Mouse (Mus musculus) heart, embryonic 10.5 days (tissue): ENCODE measurements at regions not wholly inside any gene's neighbourhood (a gene's known extent, or its start where the extent isn't known, plus 50 kb on each side); places are given as distances from the start of the nearest gene placed in this dataset.
A peak's percentile ranks its signal among the peaks of the same experiment; 100 is the strongest.

Experiments used
- DNase-seq: peaks from one replicate; pipeline ENCODE4 v3.0.0-alpha.2; 2017; ENCODE audit warnings: low spot score
- H3K27ac ChIP-seq: fragments of 300-500 bp; sonication (generic); 2 replicates; pipeline ENCODE4 v1.5.1; 2016; ENCODE audit warnings: mild to moderate bottlenecking
- H3K27me3 ChIP-seq: fragments of 300-500 bp; sonication (generic); 2 replicates; pipeline ENCODE4 v1.6.1; 2016; ENCODE audit warnings: mild to moderate bottlenecking; ENCODE audit not compliant: poor library complexity, insufficient read depth, severe bottlenecking
- H3K36me3 ChIP-seq: fragments of 300-500 bp; sonication (generic); 2 replicates; pipeline ENCODE4 v1.6.1; 2016; ENCODE audit warnings: mild to moderate bottlenecking, moderate library complexity
- H3K4me1 ChIP-seq: fragments of 300-500 bp; sonication (generic); 2 replicates; pipeline ENCODE4 v1.6.1; 2016; ENCODE audit warnings: mild to moderate bottlenecking
- H3K4me3 ChIP-seq: fragments of 300-500 bp; sonication (generic); 2 replicates; pipeline ENCODE4 v1.5.1; 2016; ENCODE audit warnings: mild to moderate bottlenecking, moderate library complexity
- H3K9me3 ChIP-seq: fragments of 300-500 bp; sonication (generic); 2 replicates; pipeline ENCODE4 v1.6.1; 2016; ENCODE audit warnings: mild to moderate bottlenecking, moderate library complexity
- WGBS: fragments of 180-500 bp; shearing (Covaris S2); methylation state at CpG from one replicate; pipeline ENCODE4 v1.1.7; 2016; 5-methylcytosine and 5-hydroxymethylcytosine counted together

DNA sequence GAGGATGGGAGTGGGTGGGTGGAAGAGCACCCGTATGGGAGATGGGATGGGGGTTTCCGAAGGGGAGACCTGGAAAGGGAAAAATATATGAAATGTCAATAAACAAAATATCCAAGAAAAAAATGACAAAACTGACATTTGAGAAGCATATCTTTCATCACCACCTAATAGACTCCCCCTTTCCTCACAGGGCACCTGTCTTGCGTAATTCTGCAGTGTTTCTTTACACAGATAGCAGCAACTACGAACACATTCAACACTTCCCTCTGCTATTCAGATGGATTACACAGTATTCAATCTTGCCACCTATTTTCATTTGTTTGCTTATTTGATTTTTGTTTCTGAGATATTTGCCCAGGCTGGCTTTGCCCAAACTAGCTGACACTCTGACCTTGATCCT is 136.3 kb upstream of the Fmo9 start:
- no peaks in the 10 kb centered on the region for H3K36me3 ChIP-seq
- no peak overlapping the region for H3K4me3 ChIP-seq
- DNase-seq: no peak
- WGBS: 87% methylated on average over 4 of the region's 4 CpGs
- H3K27ac ChIP-seq: no peak overlapping the region
- H3K9me3 ChIP-seq: no peaks in the 10 kb centered on the region
- no peaks in the 10 kb centered on the region for H3K4me1 ChIP-seq
- no peaks in the 10 kb centered on the region for H3K27me3 ChIP-seq

DNA sequence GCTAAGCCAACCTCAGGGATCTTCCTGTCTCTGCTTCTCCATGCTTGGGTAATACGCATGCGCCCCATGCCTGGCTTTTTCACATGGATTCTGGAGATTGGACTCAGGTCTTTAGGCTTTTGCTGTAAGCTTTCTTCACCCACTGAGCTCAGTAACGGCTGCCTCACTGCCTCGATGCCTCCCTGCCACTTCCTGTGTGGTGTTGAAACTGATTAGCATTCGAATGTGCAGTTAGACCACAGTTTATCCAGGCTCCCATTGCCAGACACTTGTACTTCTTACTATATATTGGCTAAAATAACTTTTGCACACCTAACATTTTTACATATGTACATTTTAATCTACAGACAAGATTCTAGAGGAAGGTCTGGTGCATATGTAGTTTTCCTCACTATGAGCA is 137.0 kb upstream of the Fmo9 start:
- Histone ChIP-seq H3K4me1 (no peaks in the 10 kb centered on the region), H3K4me3 (no peak overlapping the region), H3K27me3 (no peaks in the 10 kb centered on the region), H3K27ac (no peak overlapping the region), H3K36me3 (no peaks in the 10 kb centered on the region), H3K9me3 (no peaks in the 10 kb centered on the region)
- no peak for DNase-seq
- WGBS: 71% methylated on average over 5 of the region's 5 CpGs

DNA sequence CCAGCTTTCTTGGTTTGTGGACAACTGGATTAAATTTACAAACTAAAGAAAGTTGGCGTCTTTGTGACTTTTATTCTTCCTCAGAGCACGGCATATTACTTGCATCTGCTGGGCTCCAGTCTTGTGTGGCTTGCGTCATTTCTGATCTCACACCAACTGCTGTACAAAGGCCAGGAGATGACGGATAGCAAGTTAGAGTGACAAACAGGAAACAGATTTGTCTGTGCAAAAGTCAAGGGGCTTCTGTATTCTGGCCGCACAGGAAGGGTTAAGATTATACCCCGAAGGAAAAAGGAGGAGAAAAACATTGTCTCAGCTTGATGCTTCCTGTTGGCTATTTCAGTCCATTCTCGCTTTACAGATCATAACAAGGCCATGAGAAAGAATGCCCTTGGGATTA is 137.8 kb upstream of the Fmo9 start:
- Histone ChIP-seq H3K27me3 (no peaks in the 10 kb centered on the region), H3K4me1 (no peaks in the 10 kb centered on the region), H3K9me3 (no peaks in the 10 kb centered on the region), H3K36me3 (no peaks in the 10 kb centered on the region), H3K4me3 (no peak overlapping the region), H3K27ac (no peak overlapping the region)
- 59% methylated on average over 7 of the region's 7 CpGs for WGBS
- DNase-seq: no peak

DNA sequence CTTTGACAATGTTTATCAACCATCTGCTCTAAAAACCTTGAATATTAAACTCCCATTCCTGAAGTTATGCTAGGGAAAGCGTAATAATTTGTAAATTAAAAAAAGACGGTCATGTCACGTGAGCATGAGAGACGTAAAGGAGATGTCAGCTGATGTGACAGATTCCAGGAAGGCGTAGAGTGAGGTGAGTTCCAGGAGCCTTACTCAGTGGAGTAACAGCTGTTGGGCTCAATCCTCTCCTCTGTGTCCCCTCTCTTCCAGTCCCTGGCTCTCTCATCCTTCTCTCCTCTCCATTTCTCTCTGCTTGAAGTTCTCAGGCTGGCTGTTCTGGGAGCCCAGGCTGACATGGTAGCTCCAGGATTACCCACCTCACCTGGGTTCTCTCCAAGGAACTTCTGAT is 138.4 kb upstream of the Fmo9 start:
- H3K4me1 ChIP-seq: no peaks in the 10 kb centered on the region
- H3K9me3 ChIP-seq: no peaks in the 10 kb centered on the region
- WGBS: 86% methylated on average over 5 of the region's 5 CpGs
- DNase-seq: no peak
- H3K27ac ChIP-seq: no peak overlapping the region
- H3K36me3 ChIP-seq: no peaks in the 10 kb centered on the region
- no peak overlapping the region for H3K4me3 ChIP-seq
- no peaks in the 10 kb centered on the region for H3K27me3 ChIP-seq

DNA sequence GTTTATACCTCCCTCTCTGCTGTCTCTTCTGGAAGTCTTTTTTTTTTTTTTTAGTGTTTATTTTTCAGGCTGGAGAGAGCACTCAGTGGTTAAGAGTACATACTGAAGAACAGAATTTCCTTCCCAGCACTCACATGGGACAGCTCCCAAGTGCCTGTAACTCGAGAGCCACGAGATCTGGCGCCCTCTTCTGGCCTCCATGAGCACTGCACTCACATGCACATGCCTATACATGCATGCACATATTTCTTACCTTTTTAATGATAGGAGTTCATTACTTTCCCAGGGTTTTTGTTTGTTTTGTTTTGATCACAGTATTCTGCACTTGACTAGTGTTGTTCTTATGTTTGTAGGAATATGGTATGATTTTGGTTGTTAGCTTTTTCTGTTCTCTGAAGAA is 139.5 kb upstream of the Fmo9 start:
- Histone ChIP-seq H3K36me3 (no peaks in the 10 kb centered on the region), H3K9me3 (no peaks in the 10 kb centered on the region), H3K27ac (no peak overlapping the region), H3K27me3 (no peaks in the 10 kb centered on the region), H3K4me3 (no peak overlapping the region), H3K4me1 (no peaks in the 10 kb centered on the region)
- DNase-seq: no peak
- WGBS: 39% methylated on average over 3 of the region's 3 CpGs

DNA sequence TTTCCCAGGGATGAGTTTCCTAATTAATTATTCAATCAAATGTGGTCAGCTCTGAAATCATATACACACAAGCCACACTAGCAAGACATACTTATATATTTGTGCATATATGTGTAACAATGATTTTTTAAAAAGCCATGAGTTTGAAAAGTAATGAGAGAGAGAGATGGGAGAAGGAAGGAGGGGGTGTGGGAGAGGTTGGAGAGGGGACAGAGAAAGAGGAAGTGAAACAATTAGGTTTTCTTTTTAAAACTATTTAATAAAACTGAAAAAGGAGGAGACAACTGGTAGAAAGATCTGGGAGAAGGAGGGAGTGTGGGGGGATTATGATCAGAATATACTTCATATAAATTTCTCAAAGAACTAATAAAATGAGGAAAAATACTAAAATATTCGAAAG is 155.7 kb upstream of the Fmo9 start:
- no peak for DNase-seq
- H3K27ac ChIP-seq: no peak overlapping the region
- WGBS: 69% methylated on average over 1 of the region's 1 CpGs
- no peaks in the 10 kb centered on the region; the same call in 1 of the 2 replicates for H3K4me1 ChIP-seq
- H3K27me3 ChIP-seq: no peaks in the 10 kb centered on the region
- H3K9me3 ChIP-seq: no peaks in the 10 kb centered on the region
- no peaks in the 10 kb centered on the region for H3K36me3 ChIP-seq
- H3K4me3 ChIP-seq: no peak overlapping the region

DNA sequence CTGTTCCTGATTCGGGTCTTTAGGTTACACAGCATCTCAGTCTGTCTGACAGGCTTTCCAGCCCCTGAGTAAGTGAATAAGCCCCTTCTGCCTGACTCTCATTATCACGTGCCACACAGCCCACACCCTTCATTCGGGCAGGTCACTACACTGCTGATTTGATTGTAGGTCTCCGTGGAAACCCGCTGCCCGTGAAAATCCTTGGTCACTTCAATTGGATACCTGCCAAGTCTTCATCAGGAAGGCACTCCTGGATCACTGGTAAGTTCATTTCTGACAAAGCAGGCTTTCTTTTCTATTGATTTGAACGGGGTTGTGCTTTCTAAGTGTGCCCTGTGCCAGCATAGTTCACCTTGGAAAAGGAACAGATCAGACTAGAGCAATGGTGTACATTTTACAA is 158.2 kb upstream of the Fmo9 start:
- no peaks in the 10 kb centered on the region for H3K36me3 ChIP-seq
- no peak overlapping the region for H3K27ac ChIP-seq
- peaks cover 4% of the 10 kb centered on the region; the same call in 1 of the 2 replicates for H3K4me1 ChIP-seq
- no peak overlapping the region for H3K4me3 ChIP-seq
- no peaks in the 10 kb centered on the region for H3K9me3 ChIP-seq
- H3K27me3 ChIP-seq: no peaks in the 10 kb centered on the region
- DNase-seq: no peak
- WGBS: 37% methylated on average over 7 of the region's 7 CpGs

DNA sequence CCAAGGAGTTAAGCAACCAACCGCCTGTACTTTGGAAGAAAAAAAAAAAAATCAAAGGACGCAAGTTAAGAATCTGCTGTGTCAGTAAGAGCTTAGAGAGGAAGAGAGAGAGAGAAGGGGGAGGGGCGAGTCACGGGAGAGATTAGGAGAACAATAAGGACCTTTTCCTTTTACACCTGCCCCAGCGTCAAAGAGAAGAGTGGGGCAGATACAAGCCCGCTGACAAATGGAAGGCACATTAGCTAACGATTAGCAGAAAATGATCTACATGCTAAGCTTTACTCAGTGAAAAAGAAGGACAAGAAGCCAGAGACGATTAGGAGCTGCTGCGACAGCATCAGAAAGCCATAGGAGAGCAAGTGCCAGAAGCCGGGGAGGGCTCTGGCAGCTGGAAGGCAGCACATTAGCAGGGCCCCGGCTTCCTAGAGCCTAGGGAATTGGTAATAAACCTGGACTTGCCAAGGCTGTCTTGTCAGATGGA is 157.8 kb upstream of the Fam78b start:
- peaks cover 4% of the 10 kb centered on the region; the same call in 1 of the 2 replicates for H3K4me1 ChIP-seq
- no peak for DNase-seq
- peak overlapping the region; percentile 44 for H3K4me3 ChIP-seq
- H3K27ac ChIP-seq: no peak overlapping the region
- H3K36me3 ChIP-seq: no peaks in the 10 kb centered on the region
- no peaks in the 10 kb centered on the region for H3K27me3 ChIP-seq
- no peaks in the 10 kb centered on the region for H3K9me3 ChIP-seq
- 4% methylated on average over 11 of the region's 11 CpGs for WGBS

DNA sequence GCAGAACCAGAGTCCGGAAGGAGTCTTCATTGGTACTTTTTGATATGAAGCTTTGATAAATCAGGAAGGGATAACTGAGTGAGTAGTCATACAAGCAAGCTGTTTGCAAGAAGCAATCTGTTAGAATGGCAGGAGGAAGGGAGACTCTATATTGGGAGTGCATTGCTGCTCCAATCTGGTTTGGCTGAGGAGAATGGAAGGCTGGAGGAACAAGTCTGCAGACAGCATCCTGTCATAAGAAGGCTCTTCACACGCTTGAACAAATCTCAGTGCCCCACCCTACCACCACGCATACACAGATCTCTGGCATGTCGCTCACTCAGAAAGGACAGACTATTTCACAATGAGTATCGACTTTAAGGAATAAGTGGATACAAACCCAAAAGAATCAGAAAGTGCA is 154.7 kb upstream of the Fam78b start:
- Histone ChIP-seq H3K4me3 (no peak overlapping the region), H3K9me3 (no peaks in the 10 kb centered on the region), H3K27ac (no peak overlapping the region), H3K36me3 (no peaks in the 10 kb centered on the region), H3K27me3 (no peaks in the 10 kb centered on the region), H3K4me1 (peaks cover 4% of the 10 kb centered on the region; the same call in 1 of the 2 replicates)
- DNase-seq: no peak
- WGBS: 86% methylated on average over 5 of the region's 5 CpGs

DNA sequence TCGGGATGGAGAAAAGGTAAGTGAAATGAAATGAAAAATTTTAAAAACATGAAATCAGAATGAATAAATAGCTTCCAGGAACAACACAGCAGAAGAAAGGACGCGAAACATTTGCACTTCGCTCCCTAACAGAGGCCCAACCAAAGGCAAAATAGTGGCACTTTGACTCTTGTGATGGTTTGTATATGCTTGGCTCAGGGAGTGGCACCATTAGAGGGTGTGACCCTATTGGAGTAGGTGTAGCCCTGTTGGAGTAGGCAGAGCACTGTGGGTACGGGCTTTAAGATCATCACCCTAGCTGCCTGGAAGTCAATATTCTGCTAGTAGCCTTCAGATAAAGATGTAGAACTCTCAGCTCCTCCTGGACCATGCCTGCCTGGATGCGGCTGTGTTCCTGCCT is 154.0 kb upstream of the Fam78b start:
- H3K4me3 ChIP-seq: no peak overlapping the region
- H3K36me3 ChIP-seq: no peaks in the 10 kb centered on the region
- no peak overlapping the region for H3K27ac ChIP-seq
- no peak for DNase-seq
- H3K4me1 ChIP-seq: peaks cover 4% of the 10 kb centered on the region; the same call in 1 of the 2 replicates
- H3K9me3 ChIP-seq: no peaks in the 10 kb centered on the region
- no peaks in the 10 kb centered on the region for H3K27me3 ChIP-seq
- WGBS: 86% methylated on average over 6 of the region's 6 CpGs

DNA sequence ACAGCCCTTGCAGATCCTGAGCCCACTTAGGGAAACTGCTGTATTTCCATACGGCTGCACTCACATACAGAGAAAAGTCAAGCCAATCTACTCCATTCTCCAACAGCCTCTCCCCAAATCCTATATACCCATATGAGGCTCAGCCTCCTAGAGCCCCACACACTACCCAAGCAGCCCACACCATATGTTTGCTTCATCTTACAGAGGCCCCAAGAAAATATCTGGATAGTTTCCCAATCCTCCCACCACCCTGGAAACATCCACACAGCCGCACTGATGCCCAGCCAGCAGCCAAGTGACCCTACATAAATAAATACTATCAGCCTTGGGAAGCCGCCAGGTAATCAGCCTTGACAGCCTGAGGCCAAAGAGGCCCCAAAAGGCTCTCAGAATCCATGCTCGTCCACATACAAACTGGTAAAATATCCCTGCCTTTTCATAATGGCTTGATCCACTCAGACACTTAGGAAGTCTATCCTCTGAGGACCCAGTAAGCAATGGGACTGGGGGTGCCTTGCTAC is 153.1 kb upstream of the Fam78b start:
- no peaks in the 10 kb centered on the region for H3K9me3 ChIP-seq
- WGBS: 56% methylated on average over 4 of the region's 4 CpGs
- no peak for DNase-seq
- no peak overlapping the region for H3K27ac ChIP-seq
- peaks cover 4% of the 10 kb centered on the region; the same call in 1 of the 2 replicates for H3K4me1 ChIP-seq
- H3K27me3 ChIP-seq: no peaks in the 10 kb centered on the region
- no peaks in the 10 kb centered on the region for H3K36me3 ChIP-seq
- no peak overlapping the region for H3K4me3 ChIP-seq

DNA sequence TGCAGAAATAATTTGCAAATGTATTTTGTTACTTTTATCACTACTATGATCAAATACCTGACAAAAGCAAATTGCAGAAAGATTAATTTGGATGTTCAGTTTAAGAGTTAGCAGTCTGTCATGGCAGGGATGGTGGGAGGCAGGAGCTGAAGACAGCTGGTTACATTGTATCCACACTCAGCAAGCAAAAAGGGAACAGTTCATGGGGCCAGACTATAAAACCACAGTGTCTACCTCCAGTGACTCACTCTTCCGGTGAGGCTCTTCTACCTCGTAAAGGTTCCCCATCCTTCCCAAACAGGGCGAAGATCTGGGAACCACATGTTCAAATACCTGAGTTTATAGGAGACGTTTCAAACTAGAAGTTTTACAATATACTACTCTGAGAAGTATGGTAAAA is 145.2 kb upstream of the Fam78b start:
- no peaks in the 10 kb centered on the region for H3K27me3 ChIP-seq
- H3K27ac ChIP-seq: no peak overlapping the region
- H3K4me3 ChIP-seq: no peak overlapping the region
- no peaks in the 10 kb centered on the region for H3K36me3 ChIP-seq
- H3K9me3 ChIP-seq: no peaks in the 10 kb centered on the region
- DNase-seq: no peak
- no peaks in the 10 kb centered on the region for H3K4me1 ChIP-seq
- 85% methylated on average over 4 of the region's 4 CpGs for WGBS

DNA sequence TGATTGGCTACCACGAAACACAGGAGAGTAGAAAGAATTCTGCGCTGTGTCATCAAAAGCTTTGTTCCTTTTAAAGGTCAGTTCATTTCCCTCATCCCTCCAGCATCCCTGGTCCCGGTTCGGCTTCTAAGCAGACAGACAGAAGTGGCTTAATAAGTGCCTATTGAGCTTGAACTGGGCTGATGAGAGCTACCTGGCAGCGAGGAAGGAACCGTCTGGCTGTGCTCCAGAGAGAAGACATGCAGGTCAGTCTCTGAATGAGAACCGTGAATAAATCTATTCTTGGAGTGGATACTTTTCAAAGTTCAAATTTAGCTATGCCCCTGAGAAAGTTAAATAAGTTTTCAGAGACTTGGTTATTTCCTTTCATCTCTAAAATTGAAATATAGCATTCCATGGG is 135.0 kb upstream of the Fam78b start:
- no peaks in the 10 kb centered on the region for H3K27me3 ChIP-seq
- no peak for DNase-seq
- H3K36me3 ChIP-seq: no peaks in the 10 kb centered on the region
- H3K4me3 ChIP-seq: no peak overlapping the region
- no peaks in the 10 kb centered on the region for H3K4me1 ChIP-seq
- 79% methylated on average over 7 of the region's 7 CpGs for WGBS
- no peak overlapping the region for H3K27ac ChIP-seq
- no peaks in the 10 kb centered on the region for H3K9me3 ChIP-seq

DNA sequence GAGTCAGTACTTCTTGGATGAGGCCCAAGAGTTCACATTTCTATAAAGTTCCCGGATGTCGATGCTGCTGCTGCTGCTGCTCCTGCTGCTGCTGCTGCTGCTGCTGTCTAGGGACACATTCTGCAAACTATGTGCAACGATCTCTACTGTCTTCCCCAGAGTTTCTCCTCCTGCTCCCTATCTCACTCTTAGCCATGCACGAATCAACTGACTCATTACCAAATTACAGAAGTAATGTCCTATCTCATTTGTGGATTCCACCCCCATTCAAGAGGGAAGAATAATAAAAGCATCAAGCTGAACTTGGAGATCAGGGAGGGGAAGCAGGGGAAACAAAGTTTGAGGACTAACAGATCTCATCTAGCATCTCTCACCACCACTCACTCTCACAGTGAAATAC is 130.0 kb upstream of the Fam78b start:
- Histone ChIP-seq H3K4me3 (no peak overlapping the region), H3K36me3 (no peaks in the 10 kb centered on the region), H3K27me3 (no peaks in the 10 kb centered on the region), H3K27ac (no peak overlapping the region), H3K4me1 (no peaks in the 10 kb centered on the region), H3K9me3 (no peaks in the 10 kb centered on the region)
- no peak for DNase-seq
- 72% methylated on average over 4 of the region's 4 CpGs for WGBS
